Mouse (Mus musculus) layer of hippocampus, adult 9-10 months (tissue): ENCODE data around the gene Smc3.
A peak's percentile ranks its signal among the peaks of the same experiment; 100 is the strongest.
"Not testable (repeated sequence)": the region's sequence is repeated elsewhere in the genome, so short reads cannot be mapped to it uniquely, and the experiment has no call there.

ENCODE experiments used
- DNase-seq: peaks from one replicate; pipeline ENCODE4 v3.0.0; 2022; ENCODE audit warnings: low spot score

Gene Smc3

DNA sequence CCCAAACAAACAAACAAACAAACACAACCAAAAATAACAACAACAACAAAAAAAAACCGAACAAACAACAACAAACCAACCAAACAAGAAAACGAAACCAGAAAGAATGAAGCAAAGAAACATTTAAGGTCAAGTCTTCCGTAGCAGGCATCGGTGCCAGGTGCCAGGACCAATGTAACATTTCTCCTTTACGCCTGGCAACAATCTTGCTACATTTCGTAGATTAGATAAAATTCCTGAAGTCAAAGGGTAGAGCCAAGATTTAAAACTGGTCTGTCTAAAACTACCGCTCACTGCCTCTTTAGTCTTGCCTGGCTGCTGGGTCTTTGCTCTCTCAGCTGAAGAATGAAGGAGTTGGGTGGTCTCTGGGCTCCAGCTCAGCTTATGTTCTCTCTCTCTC lies 24.1 kb upstream of the Smc3 start:
- DNase-seq, result no peak

DNA sequence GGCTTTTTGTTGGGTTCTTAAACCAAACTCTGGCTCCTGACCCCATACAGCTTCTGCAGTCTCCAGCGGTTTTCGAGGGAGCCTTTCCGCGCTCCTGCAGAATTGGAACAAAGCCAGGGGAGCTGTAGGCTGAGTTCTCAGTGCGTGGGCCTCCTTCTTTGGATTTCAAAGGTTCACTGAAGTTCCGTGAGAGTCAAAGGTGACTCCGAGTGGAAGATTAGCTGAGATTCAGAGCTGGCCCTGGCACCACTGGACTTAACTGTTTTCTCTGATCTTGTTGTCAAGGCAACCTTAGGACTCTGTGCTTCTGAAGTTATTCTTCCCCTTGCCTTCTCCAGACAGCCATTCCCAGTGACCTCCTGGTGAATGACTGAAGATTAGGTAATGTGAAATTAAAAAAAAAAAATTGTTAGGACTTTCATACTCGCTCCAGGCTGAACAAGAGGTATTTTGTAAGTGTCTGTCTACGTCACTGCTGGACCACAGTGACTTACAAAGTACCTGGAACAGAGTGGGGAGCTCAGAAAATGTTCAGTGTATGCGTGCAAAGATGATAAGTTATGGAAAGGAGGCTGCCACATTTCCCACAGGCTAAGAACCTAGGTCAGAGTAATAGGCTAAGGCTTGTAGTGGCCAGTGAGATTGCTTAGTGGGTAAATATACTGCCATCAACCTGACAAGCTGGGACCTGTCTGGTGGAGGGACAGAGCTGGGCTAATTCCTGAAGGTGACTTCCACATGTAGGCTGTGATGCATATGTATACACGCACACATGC lies 23.0 kb upstream of the Smc3 start:
- no peak for DNase-seq

DNA sequence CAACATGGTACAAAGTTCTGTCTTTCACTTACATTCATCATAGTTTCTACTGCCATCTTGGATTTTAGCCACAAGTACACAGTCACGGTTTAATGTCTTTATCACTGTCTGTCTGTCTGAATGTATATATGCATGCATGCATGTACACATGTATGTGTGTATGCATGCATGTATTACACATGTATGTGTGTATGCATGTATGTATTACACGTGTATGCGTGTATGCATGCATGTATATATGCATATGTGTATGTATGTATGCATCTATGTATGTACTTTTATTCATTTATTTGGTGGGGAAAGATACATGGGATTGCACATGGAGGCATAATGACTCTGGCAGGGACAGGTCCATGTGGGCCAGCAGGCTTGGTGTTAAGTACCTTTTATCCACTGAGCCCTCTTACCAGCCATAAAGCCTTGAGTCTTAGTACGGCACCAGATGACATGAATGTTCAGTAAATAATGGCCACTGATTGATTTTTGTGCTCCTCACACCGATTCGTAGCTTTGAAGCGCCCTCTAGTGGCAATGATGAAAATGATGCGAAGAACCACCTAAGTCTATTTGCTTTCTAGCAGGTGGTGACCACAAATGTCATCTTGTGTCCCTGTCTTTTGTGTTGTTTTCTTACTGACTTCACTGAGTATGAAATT lies 21.5 kb upstream of the Smc3 start:
- peak; percentile 36 for DNase-seq

DNA sequence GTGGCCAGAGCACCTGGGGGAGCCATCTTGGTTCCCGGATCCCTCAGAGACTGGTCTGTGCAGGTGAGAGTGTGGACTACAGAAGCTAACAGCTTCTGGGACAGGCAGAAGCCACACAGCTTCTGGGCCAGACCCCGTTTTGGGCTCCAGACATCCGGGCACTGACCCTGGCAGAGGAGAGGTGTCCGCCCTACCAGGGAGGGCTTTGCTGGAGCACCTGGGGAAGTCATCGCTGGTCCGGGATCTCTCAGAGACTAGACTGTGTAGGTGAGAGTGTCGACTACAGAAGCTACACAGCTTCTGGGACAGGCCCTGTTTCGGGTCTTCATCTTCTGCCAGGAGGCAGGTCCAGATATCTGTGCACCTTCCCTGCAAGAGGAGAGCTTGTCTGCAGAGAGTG lies 19.9 kb upstream of the Smc3 start:
- DNase-seq, result not testable (repeated sequence)

DNA sequence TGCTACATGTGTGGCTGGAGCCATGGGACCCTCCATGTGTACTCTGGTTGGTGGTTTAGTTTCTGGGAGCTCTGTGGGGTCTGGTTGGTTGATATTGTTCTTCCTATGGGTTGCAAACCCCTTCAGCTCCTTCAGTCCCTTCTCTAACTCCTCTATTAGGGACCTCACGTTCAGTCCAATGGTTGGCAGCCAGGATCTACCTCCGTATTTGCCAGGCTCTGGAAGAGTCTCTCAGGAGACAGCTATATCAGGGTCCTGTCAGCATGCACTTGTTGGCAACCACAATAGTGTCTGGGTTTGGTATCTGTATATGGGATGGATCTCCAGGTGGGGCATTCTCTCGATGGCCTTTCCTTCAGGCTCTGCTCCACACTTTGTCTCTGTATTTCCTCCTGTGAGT lies 12.5 kb upstream of the Smc3 start:
- DNase-seq, result not testable (repeated sequence)

DNA sequence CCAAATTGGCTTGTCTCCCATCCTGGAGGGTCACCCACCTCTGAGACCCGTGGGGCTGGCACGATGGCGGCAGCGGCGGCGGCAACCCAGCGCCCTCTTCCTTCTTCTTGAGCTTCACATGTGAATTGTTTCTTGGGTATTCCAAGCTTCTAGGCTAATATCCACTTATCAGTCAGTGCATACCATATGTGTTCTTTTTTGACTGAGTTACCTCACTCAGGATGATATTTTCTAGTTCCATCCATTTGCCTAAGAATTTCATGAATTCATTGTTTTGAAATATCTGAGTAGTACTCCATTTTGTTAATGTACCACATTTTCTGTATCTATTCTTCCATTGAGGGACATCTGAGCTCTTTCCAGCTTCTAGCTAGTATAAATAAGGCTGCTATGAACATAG lies 11.2 kb upstream of the Smc3 start, which contains the start of gene Nutf2-ps1:
Gene Nutf2-ps1, minus strand, starts transcription at position 101 of the 400 bp plus-strand sequence.
- DNase-seq, result not testable (repeated sequence)

DNA sequence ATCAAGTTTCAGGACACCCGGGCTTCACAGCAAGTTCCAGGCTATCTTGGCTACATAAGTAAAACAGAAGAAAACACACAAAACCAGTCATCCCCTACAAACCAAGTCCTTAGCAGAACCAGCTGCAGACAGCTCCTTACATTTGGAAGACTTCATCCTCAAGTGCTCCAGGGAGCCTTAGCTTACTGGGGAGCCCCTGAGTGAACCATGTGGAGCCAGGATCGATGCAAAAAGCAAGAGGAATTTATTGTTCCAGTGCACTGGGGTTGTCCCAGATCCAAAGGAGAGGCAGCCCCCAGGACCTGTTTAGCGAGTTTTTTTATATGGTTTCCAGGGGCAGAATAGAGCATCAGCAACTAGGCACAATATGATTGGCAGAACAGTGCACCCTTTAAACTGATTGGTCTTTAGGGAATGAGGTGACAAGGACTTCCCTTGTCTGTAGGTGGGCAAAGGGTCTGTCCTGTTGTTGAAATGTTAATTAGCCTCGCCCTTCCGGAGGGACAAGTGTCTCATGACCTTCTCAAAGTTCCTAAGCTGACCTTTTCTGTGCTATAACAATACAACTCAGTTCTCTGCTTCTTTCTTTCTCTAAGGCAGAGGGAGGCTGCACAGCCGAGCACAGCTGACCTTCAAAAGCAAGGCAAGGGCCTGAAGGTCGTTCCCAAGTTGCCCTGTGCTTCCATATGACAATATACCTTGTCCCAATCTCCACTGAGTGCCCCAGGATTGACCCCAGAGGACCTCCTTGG lies 3.3 kb upstream of the Smc3 start:
- DNase-seq, result no peak

DNA sequence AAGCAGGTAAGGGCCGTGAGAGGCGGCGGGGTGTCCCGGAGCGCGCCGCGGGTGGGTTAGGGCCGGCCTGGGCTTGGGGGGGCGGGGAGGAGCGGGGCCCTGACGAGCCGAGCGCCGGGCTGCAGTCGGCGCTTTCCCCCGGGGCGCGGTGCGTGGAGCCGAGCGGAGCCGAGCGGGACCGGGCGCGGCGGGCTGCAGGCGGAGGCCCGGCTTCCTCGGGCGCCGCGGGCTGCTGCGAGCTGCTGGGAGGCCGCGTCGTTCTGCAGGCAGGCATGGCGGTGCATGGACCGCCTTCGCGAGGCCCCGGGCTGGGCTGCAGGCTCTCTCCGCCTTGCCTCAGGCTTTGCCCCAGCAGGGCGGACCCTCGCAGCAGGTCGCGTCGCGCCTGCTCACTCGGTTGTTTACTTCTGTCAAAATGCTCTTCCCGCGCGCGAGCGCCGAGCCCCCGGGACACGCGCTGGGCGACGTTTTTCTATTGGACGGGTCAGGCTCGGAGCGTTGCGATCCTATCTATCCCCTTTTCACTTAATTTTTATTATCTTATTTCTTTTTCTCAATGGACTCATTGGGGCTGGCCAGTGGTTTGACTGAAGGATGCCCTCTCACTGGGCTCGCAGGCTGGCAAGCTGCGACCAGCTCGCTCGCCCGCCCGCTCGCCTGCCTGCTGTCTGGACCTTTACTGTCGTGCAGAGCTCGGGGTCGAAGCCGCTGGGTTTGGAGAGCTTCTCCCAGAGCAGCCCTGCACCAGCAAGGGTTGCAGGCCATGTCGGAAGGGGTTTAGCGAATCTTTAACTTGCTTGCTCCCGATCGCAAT lies 558 bp downstream of the Smc3 start:
- DNase-seq, result no peak

DNA sequence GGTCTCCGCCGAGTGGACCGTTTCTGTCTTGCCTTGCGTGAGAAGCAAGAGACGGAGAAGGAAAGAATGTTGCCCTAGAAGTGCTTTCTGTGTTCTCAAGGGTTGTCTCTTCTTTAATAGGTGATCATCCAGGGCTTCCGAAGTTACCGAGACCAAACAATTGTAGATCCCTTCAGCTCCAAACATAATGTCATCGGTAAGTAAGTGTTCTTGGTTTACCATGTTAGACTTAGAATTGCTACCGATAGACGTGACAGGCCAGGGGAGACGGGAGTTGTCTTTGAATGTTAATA lies 1.1 kb downstream of the Smc3 start:
- DNase-seq, result no peak

DNA sequence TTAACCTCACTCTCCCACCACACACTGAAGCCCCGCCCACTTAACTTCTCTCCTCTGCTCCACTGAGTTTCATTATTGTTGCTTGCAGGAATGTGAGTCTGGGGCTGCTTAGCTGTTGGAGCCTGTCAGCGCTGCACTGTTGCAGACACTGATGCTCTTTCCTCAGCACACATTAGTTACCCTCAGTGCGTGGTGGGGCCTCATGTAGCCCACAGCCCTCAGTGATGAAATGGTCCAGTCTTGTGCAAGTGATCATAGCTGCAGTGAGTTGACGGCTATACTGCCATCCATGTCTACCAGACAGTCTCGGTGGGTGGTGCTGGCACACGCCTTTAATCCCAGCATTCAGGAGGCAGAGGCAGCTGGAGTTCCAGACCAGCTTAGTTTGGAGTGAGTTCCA lies 8.7 kb downstream of the Smc3 start:
- no peak for DNase-seq

DNA sequence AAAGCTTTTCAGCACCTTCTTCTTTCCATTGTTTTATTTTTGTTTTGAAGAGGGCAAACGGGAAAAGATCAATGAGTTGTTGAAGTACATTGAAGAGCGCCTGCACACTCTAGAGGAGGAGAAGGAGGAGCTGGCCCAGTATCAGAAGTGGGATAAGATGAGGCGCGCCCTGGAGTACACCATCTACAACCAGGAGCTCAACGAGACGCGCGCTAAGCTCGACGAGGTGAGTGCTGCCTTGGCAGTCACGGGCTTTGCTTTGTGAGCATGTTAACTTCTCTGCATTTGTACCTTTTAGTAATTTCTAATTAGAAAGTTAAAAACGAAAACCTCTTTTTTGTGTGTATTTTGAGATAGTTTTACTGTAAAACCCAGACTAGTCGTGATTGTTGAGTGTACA lies 21.5 kb downstream of the Smc3 start:
- DNase-seq, result no peak

DNA sequence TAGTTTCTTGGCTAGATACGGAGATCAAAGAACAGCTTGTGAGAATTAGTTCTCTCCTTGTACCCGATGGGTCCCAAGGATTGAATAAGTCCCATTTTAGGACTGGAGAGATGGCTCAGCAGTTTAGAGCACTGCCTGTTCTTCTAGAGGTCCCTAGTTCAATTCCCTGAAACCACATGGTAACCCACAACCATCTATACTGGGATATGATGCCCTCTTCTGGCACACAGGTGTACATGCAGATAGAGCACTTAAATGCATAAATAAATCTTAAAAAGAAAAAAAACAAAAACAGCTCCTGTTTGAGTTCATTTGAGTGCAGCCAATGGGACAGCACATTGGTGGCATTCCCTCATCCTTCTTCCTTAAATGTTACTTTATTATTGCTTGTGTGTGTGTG lies 37.8 kb downstream of the Smc3 start:
- DNase-seq, result no peak

DNA sequence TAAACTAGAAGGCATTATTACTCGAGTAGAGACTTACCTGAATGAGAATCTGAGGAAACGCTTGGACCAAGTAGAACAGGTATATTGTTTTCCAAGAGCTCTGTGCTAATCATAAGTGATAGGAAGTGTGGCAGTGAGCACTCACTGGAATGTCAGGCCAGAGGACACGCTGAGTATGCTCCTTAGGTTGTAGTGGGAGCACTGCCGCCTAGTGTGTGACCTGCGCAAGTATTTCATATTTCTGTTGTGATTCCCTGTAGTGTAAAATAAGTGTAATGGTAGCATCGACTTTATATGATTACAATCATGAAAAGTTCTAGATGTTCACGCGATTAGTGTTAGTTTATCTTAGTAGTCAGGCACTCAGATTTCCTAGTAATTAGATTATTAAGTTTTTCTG lies 38.5 kb downstream of the Smc3 start:
- DNase-seq, result no peak

DNA sequence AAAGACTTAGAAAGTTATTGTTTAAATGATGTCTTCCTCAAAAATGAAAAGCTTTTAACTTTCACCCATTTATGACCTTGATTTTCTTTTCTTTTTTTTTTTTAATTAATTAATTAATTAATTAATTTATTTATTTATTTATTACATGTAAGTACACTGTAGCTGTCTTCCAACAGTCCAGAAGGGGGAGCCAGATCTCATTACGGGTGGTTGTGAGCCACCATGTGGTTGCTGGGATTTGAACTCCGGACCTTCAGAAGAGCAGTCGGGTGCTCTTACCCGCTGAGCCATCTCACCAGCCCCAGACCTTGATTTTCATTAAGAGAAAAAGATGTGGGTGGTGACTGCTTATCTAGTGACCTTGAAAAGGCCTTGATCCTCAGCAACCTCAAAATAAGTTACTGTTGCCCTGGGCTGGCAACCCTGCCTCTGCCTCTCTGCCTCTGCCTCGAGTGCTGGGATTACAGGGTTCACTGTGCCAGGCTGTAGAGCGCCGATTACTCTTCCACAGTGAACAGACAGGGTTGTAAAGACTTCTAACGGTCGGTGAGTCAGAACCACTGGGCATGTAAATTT lies 43.9 kb downstream of the Smc3 start:
- DNase-seq, result no peak

DNA sequence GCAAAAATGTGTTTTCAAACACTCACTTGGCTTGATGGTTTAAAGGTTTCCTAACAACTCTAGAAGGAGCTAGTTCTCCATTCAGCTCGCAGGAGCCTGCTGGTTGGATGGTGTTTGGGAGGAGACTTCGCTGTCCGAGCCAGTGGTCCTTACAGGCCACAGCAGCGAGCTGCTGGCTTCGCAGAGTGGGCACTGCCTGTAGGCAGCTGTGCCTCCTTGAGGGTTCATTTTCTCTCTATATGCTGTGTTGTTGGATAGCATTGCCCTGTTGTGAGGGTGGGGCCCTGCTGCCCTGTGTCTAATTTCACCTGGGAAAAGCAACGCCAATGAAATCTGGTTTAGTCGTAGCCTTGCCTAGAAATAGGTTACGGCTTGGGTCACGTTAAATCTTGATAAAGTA lies 47.1 kb downstream of the Smc3 start:
- no peak for DNase-seq

DNA sequence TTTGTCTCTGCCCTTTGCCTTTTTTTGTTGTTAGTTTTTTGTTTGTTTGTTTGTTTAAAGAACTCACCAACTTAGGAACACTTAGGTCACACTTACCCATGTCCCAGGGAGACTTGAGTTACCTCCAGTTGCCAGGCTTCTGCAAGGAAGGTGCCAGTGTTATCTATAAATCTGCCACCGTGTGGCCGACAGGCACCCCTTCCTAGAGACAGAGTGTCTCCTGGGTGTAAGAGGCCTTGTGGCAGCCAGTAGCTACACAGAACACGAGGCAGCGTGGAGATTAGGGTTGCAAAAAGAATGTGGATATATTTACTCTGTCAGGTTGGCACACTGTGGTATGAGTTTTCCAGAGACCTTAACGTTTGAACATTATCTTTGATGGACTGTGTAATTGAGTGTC lies 47.9 kb downstream of the Smc3 start:
- DNase-seq, result no peak

DNA sequence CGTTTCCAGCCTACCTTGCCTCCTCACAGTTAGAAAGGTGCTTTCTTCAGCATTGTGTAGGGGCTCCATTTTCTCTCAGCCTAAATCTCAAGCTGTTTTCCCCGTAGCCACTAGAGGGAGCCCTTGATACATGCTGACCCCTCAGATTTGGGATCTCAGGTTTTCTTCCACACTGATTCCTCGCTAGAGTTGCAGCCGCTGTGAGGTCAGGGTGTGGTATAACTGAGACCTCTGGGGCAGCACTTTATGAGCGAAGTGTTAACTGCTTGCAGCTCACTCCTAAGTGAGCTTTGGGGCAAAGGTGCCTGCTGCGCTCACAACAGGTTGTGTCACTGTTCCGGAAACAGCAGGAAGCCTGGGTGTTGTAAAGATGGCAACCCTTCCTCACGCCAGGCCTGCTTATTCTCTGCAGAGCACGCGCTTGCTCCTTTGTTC lies 48.6 kb downstream of the Smc3 start:
- peak; percentile 78 for DNase-seq

DNA sequence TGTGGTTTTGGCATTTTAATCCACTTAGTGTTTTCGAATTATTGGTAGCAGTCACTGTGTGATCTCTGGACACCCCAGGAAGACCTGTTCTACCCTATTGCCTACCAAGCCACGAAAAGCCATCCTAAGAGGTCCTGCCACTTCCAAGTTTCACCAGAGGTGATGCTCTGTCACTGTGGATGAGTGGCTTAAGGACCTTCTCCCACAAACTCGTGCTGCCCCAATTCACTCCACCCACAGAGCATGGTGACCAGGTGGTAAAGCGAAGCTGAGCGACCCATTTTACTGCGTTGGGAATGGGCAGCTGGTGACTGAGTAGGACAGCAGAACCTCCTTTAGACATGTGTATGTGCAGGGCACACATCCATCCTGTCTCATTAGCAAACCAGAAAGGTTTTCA lies 49.2 kb downstream of the Smc3 start:
- no peak for DNase-seq

DNA sequence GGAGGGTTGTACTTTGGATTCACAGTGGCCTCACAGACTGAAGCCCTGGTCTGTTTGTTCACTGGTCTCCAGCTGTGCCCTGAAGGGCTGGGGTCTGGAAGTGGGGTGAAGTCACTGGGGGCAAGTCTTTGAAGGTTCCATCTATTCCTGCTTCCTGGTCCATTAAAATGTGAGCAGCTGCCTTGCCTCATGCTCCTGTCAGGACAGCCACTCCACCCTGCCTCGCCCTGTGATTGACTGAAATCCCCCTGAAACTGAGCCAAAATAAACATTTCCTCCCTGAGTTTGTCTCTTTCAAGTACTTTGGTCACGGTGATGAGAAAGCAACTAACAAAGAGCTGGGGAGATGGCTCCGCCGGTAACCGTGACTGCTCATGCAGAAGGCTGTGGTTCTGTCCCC lies 49.6 kb downstream of the Smc3 start:
- no peak for DNase-seq

DNA sequence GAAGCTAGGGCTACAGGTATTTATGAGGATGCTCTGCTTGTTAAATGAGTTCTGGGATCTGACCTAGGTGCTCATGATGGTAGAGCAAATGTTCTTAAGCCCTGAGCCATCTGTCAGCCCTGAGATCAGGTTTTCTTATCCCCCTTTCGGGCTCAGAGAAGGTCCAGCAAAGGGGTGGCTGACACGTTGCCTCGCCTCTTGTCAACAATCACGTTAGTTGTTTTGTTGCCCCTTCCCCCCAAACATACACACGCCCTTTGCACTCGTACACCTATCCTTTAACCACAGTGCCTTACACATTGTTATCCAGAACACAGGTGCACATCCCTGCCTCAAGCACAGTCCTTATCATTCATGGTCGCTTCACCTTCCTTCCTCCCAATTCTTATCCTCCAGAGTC lies 50.7 kb downstream of the Smc3 start:
- DNase-seq, result no peak

DNA sequence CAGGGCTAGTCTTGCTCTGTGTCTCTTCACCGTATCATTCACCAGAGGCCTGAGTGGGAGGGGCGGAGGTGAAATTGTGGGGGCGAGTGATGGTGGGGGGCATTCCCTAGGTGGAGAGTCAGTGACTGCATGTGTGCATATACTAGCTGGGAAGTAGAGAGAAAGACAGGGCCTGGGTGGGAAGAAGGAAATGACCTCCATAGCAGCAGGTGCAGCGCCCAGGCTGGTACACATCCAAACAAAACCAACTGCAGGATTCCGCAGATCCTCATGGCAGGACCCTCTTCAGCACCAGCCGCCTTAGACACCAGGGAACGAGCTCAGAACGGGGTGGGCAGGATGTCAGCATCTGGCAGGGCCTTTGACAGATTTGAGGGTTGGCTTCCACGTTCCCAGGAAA lies 52.1 kb downstream of the Smc3 start:
- DNase-seq, result no peak
